Mouse (Mus musculus) splenic B cell, adult 2 months (primary cell): ENCODE results near the gene Dld.

ENCODE experiments used
- DNase-seq: peaks from one replicate; pipeline ENCODE4 v3.0.0-alpha.2; 2011; ENCODE audit warnings: low read depth, low spot score
- H3K27me3 ChIP-seq: 2 replicates; pipeline ENCODE4 v1.6.1; 2012; ENCODE audit warnings: mild to moderate bottlenecking, low read length, moderate library complexity, mixed read lengths; ENCODE audit not compliant: control insufficient read depth, poor library complexity, insufficient read depth, severe bottlenecking
- H3K36me3 ChIP-seq: 2 replicates; pipeline ENCODE4 v1.6.1; 2012; ENCODE audit warnings: mild to moderate bottlenecking, low read length, moderate library complexity, mixed read lengths; ENCODE audit not compliant: control insufficient read depth, poor library complexity, insufficient read depth, severe bottlenecking

The Dld gene

GRCm38 (mm10) chr12:31367721-31368120, 16.5 kb upstream of the Dld start:
- DNase-seq, result no peak
- Histone ChIP-seq H3K27me3 (no peaks in the 10 kb centered on the region), H3K36me3 (no peaks in the 10 kb centered on the region)

DNA sequence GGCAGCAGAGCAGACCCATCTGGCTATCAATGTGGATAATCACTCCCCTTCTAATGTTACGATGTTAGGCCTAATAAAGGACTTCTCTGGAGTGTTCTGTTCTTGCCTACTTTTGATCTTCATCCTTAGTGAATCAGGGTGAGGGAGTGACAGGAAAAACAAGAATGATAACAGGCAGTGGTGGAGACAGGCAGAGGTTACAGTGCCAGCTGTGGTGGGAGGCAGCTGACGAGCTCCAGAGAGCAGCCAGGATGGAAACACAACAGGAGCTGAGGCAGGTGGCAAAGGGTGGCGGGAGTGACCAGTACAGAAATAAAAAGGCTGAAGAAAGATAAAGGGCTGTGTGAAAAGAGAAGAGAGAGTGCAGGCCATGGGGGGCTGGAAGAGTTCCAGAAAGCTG, 15.2 kb upstream of the Dld start:
- Histone ChIP-seq H3K27me3 (no peaks in the 10 kb centered on the region), H3K36me3 (no peaks in the 10 kb centered on the region)
- no peak for DNase-seq

GRCm38 (mm10) chr12:31350191-31350943, 886 bp downstream of the Dld start:
- DNase-seq, result peak; percentile 17
- Histone ChIP-seq H3K36me3 (peaks cover 5% of the 10 kb centered on the region; the same call in 1 of the 2 replicates), H3K27me3 (no peaks in the 10 kb centered on the region)

GRCm38 (mm10) chr12:31333261-31333660, 18.0 kb downstream of the Dld start:
- H3K27me3 ChIP-seq, result no peaks in the 10 kb centered on the region
- DNase-seq, result no peak
- H3K36me3 ChIP-seq, result peaks cover 20% of the 10 kb centered on the region

GRCm38 (mm10) chr12:31327139-31327538, 24.1 kb downstream of the Dld start:
- DNase-seq, result no peak
- Histone ChIP-seq H3K36me3 (peaks cover 3% of the 10 kb centered on the region; the same call in 1 of the 2 replicates), H3K27me3 (no peaks in the 10 kb centered on the region)

- no peaks in the 10 kb centered on the region for H3K27me3 ChIP-seq
- no peak for DNase-seq
- H3K36me3 ChIP-seq, result no peaks in the 10 kb centered on the region
Observed at GRCm38 (mm10) chr12:31323136-31323695, 28.0 kb downstream of the Dld start.

- Histone ChIP-seq H3K27me3 (no peaks in the 10 kb centered on the region; the same call in 1 of the 2 replicates), H3K36me3 (no peaks in the 10 kb centered on the region)
- DNase-seq, result no peak
Observed at GRCm38 (mm10) chr12:31321532-31321931, 29.7 kb downstream of the Dld start.

- DNase-seq, result no peak
- H3K27me3 ChIP-seq, result no peaks in the 10 kb centered on the region; the same call in 1 of the 2 replicates
- no peaks in the 10 kb centered on the region for H3K36me3 ChIP-seq
Observed at GRCm38 (mm10) chr12:31320817-31321216, 30.4 kb downstream of the Dld start.

GRCm38 (mm10) chr12:31318409-31318963, 32.8 kb downstream of the Dld start:
- Histone ChIP-seq H3K27me3 (no peaks in the 10 kb centered on the region; the same call in 1 of the 2 replicates), H3K36me3 (no peaks in the 10 kb centered on the region)
- no peak for DNase-seq

DNA sequence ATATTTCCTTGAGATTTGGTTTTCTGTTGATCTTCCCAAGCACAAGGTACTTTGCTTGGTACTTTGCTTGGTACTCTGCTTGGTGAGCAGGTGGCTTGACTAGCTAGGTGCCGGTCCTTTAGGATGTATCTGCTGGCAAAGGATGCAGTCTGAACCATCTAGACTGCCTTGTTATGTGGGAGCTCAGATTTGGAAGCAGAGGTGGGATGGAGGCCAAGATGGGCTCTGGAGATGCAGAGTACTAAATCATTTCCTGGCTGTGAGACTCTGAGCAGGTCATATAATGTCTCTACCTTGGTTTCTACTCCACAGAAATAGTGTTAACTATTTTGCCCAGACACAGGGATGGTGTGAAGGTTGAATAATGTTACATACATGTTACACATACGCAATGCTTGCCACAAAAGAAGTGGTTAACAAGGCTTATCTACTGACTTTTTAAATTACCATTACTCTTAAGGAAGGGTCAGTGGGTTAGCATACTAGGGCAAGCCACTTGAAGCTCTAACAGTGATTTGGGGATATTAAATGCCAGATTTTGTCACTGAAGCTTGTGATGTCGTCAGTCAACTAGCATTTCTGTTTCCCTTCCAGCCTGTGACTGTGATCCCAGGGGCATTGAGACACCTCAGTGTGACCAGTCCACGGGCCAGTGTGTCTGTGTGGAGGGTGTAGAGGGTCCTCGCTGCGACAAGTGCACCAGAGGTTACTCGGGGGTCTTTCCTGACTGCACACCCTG, 33.4 kb downstream of the Dld start:
- H3K36me3 ChIP-seq, result no peaks in the 10 kb centered on the region
- no peaks in the 10 kb centered on the region; the same call in 1 of the 2 replicates for H3K27me3 ChIP-seq
- DNase-seq, result no peak

DNA sequence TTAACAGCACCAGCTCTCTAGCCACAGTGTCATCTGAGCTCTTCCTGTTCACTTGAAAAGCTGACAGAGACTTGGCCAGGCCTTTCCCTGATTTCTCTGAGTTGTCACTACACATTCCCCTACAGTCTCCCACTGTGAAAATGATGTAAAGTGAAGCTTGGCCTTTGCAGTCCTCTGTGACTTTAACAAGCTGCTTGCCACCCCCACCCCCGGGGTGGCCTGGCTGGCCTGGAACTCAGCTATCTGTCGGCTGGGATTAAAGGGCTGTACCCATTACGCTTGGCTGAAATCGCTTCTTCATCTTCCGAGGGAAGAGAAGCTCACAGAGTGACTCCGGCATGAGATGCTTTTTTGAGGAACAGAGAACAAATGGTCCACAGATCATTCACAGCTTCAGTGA, 35.3 kb downstream of the Dld start:
- no peaks in the 10 kb centered on the region; the same call in 1 of the 2 replicates for H3K27me3 ChIP-seq
- no peaks in the 10 kb centered on the region for H3K36me3 ChIP-seq
- no peak for DNase-seq

GRCm38 (mm10) chr12:31314310-31314709, 36.9 kb downstream of the Dld start:
- Histone ChIP-seq H3K27me3 (no peaks in the 10 kb centered on the region; the same call in 1 of the 2 replicates), H3K36me3 (no peaks in the 10 kb centered on the region)
- no peak for DNase-seq

- DNase-seq, result no peak
- Histone ChIP-seq H3K36me3 (no peaks in the 10 kb centered on the region), H3K27me3 (no peaks in the 10 kb centered on the region; the same call in 1 of the 2 replicates)
Observed at GRCm38 (mm10) chr12:31313136-31313535, 38.1 kb downstream of the Dld start.

GRCm38 (mm10) chr12:31312281-31312680, 39.0 kb downstream of the Dld start:
- DNase-seq, result no peak
- no peaks in the 10 kb centered on the region for H3K36me3 ChIP-seq
- no peaks in the 10 kb centered on the region for H3K27me3 ChIP-seq
